Mouse (Mus musculus): ENCODE data around the gene Fbll1. TPM values are rescaled to one million over a fixed set of nuclear protein-coding genes. Genes with fewer than 3 reads are reported as not detected.
"Not testable (repeated sequence)": the region's sequence is repeated elsewhere in the genome, so short reads cannot be mapped to it uniquely, and the experiment has no call there.

The Fbll1 gene
- polyA plus RNA-seq (2014; fragmentation: Nextera tagmentation; extraction: Ambion mirVana): 0.77 and 1.1 TPM in 2 replicates

- Histone ChIP-seq H3K4me1 (ENCODE audit: control insufficient read depth, insufficient read depth, low read length) (peaks cover 2% of the 10 kb centered on the region; the same call in 1 of the 2 replicates), H3K9ac (replicated peaks; ENCODE audit: low read length) (no peak within 1 kb of the TSS), H3K36me3 (replicated peaks; ENCODE audit: control insufficient read depth, insufficient read depth, low read depth, low read length) (no peaks in the 10 kb centered on the region), H3K9me3 (replicated peaks; ENCODE audit: control insufficient read depth, low read length) (no peaks in the 10 kb centered on the region), H3K4me2 (ENCODE audit: low read depth, low read length) (peak within 1 kb of the TSS; percentile 76), H3K27ac (replicated peaks; ENCODE audit: low read depth, low read length) (no peak within 1 kb of the TSS), H3K27me3 (ENCODE audit: control insufficient read depth, insufficient read depth, low read length) (peaks cover 34% of the 10 kb centered on the region), H3K4me3 (ENCODE audit: low read depth, low read length) (peak within 1 kb of the TSS; percentile 42)
- no peak for ATAC-seq (replicated peaks; ENCODE audit: insufficient number of reproducible peaks, low FRiP score, low TSS enrichment, low read depth)
- DNase-seq (ENCODE audit: low spot score): peak; percentile 88
- 16% methylated on average over 11 of the region's 11 CpGs for WGBS
Measured at GRCm38 (mm10) chr11:35798874-35799273, at the start of gene Fbll1. Gene Fbll1 (minus strand): TSS chr11:35798884.

- H3K36me3 ChIP-seq (replicated peaks; ENCODE audit: control insufficient read depth, insufficient read depth, low read depth, low read length): no peaks in the 10 kb centered on the region
- no peak for DNase-seq (ENCODE audit: low spot score)
- no peaks in the 10 kb centered on the region for H3K4me1 ChIP-seq (ENCODE audit: control insufficient read depth, insufficient read depth, low read length)
- no peak overlapping the region for H3K4me3 ChIP-seq (ENCODE audit: low read depth, low read length)
- no peak overlapping the region for H3K9ac ChIP-seq (replicated peaks; ENCODE audit: low read length)
- no peak overlapping the region for H3K27ac ChIP-seq (replicated peaks; ENCODE audit: low read depth, low read length)
- no peaks in the 10 kb centered on the region for H3K9me3 ChIP-seq (replicated peaks; ENCODE audit: control insufficient read depth, low read length)
- no peaks in the 10 kb centered on the region for H3K27me3 ChIP-seq (ENCODE audit: control insufficient read depth, insufficient read depth, low read length)
- 92% methylated on average over 9 of the region's 9 CpGs for WGBS
- no peak overlapping the region for H3K4me2 ChIP-seq (ENCODE audit: low read depth, low read length)
- ATAC-seq (replicated peaks; ENCODE audit: insufficient number of reproducible peaks, low FRiP score, low TSS enrichment, low read depth): no peak
Measured at GRCm38 (mm10) chr11:35844299-35844698, 45.6 kb upstream of the Fbll1 start.

- ATAC-seq (replicated peaks; ENCODE audit: insufficient number of reproducible peaks, low FRiP score, low TSS enrichment, low read depth); H3K27me3 ChIP-seq (ENCODE audit: control insufficient read depth, insufficient read depth, low read length); H3K4me2 ChIP-seq (ENCODE audit: low read depth, low read length); H3K9me3 ChIP-seq (replicated peaks; ENCODE audit: control insufficient read depth, low read length); H3K4me3 ChIP-seq (ENCODE audit: low read depth, low read length); H3K36me3 ChIP-seq (replicated peaks; ENCODE audit: control insufficient read depth, insufficient read depth, low read depth, low read length); H3K4me1 ChIP-seq (ENCODE audit: control insufficient read depth, insufficient read depth, low read length); DNase-seq (ENCODE audit: low spot score); H3K27ac ChIP-seq (replicated peaks; ENCODE audit: low read depth, low read length); H3K9ac ChIP-seq (replicated peaks; ENCODE audit: low read length): not testable (repeated sequence)
- 82% methylated on average over 4 of the region's 4 CpGs for WGBS
Measured at GRCm38 (mm10) chr11:35842560-35842959, 43.9 kb upstream of the Fbll1 start.

GRCm38 (mm10) chr11:35841738-35842325, 43.1 kb upstream of the Fbll1 start:
- H3K4me3 ChIP-seq (ENCODE audit: low read depth, low read length): no peak overlapping the region
- H3K27me3 ChIP-seq (ENCODE audit: control insufficient read depth, insufficient read depth, low read length): no peaks in the 10 kb centered on the region
- H3K27ac ChIP-seq (replicated peaks; ENCODE audit: low read depth, low read length): no peak overlapping the region
- no peak overlapping the region for H3K4me2 ChIP-seq (ENCODE audit: low read depth, low read length)
- DNase-seq (ENCODE audit: low spot score) (no peak), ATAC-seq (replicated peaks; ENCODE audit: insufficient number of reproducible peaks, low FRiP score, low TSS enrichment, low read depth) (no peak)
- H3K4me1 ChIP-seq (ENCODE audit: control insufficient read depth, insufficient read depth, low read length): no peaks in the 10 kb centered on the region
- no peak overlapping the region for H3K9ac ChIP-seq (replicated peaks; ENCODE audit: low read length)
- H3K36me3 ChIP-seq (replicated peaks; ENCODE audit: control insufficient read depth, insufficient read depth, low read depth, low read length): no peaks in the 10 kb centered on the region
- no peaks in the 10 kb centered on the region for H3K9me3 ChIP-seq (replicated peaks; ENCODE audit: control insufficient read depth, low read length)
- WGBS: 89% methylated on average over 21 of the region's 21 CpGs

- not testable (repeated sequence) for H3K36me3 ChIP-seq (replicated peaks; ENCODE audit: control insufficient read depth, insufficient read depth, low read depth, low read length); H3K4me1 ChIP-seq (ENCODE audit: control insufficient read depth, insufficient read depth, low read length); H3K27ac ChIP-seq (replicated peaks; ENCODE audit: low read depth, low read length); H3K9ac ChIP-seq (replicated peaks; ENCODE audit: low read length); DNase-seq (ENCODE audit: low spot score); ATAC-seq (replicated peaks; ENCODE audit: insufficient number of reproducible peaks, low FRiP score, low TSS enrichment, low read depth); H3K27me3 ChIP-seq (ENCODE audit: control insufficient read depth, insufficient read depth, low read length); H3K9me3 ChIP-seq (replicated peaks; ENCODE audit: control insufficient read depth, low read length); H3K4me2 ChIP-seq (ENCODE audit: low read depth, low read length); H3K4me3 ChIP-seq (ENCODE audit: low read depth, low read length)
- 89% methylated on average over 4 of the region's 4 CpGs for WGBS
Measured at GRCm38 (mm10) chr11:35840806-35841205, 42.1 kb upstream of the Fbll1 start.

GRCm38 (mm10) chr11:35840282-35840681, 41.6 kb upstream of the Fbll1 start:
- Histone ChIP-seq H3K4me1 (ENCODE audit: control insufficient read depth, insufficient read depth, low read length) (no peaks in the 10 kb centered on the region), H3K27me3 (ENCODE audit: control insufficient read depth, insufficient read depth, low read length) (no peaks in the 10 kb centered on the region), H3K4me3 (ENCODE audit: low read depth, low read length) (no peak overlapping the region), H3K27ac (replicated peaks; ENCODE audit: low read depth, low read length) (no peak overlapping the region), H3K4me2 (ENCODE audit: low read depth, low read length) (no peak overlapping the region), H3K9me3 (replicated peaks; ENCODE audit: control insufficient read depth, low read length) (no peaks in the 10 kb centered on the region), H3K9ac (replicated peaks; ENCODE audit: low read length) (no peak overlapping the region), H3K36me3 (replicated peaks; ENCODE audit: control insufficient read depth, insufficient read depth, low read depth, low read length) (no peaks in the 10 kb centered on the region)
- WGBS: 82% methylated on average over 7 of the region's 7 CpGs
- DNase-seq (ENCODE audit: low spot score) (peak; percentile 15), ATAC-seq (replicated peaks; ENCODE audit: insufficient number of reproducible peaks, low FRiP score, low TSS enrichment, low read depth) (no peak)

- DNase-seq (ENCODE audit: low spot score) (peak; percentile 93), ATAC-seq (replicated peaks; ENCODE audit: insufficient number of reproducible peaks, low FRiP score, low TSS enrichment, low read depth) (peak; percentile 83)
- no peak overlapping the region for H3K27ac ChIP-seq (replicated peaks; ENCODE audit: low read depth, low read length)
- peak overlapping the region; percentile 43 for H3K9ac ChIP-seq (replicated peaks; ENCODE audit: low read length)
- peak overlapping the region; percentile 23 for H3K4me3 ChIP-seq (ENCODE audit: low read depth, low read length)
- H3K9me3 ChIP-seq (replicated peaks; ENCODE audit: control insufficient read depth, low read length): no peaks in the 10 kb centered on the region
- 24% methylated on average over 28 of the region's 28 CpGs for WGBS
- peak overlapping the region; percentile 40 for H3K4me2 ChIP-seq (ENCODE audit: low read depth, low read length)
- H3K27me3 ChIP-seq (ENCODE audit: control insufficient read depth, insufficient read depth, low read length): no peaks in the 10 kb centered on the region
- H3K4me1 ChIP-seq (ENCODE audit: control insufficient read depth, insufficient read depth, low read length): no peaks in the 10 kb centered on the region
- no peaks in the 10 kb centered on the region for H3K36me3 ChIP-seq (replicated peaks; ENCODE audit: control insufficient read depth, insufficient read depth, low read depth, low read length)
Measured at GRCm38 (mm10) chr11:35838345-35839338, 40.0 kb upstream of the Fbll1 start.
